In genomic region chrX:161162314-161163068, GRCm38 (mm10) we compare ENCODE assay signal across 9 mouse cellular contexts. TPM values are rescaled to one million over a fixed set of nuclear protein-coding genes. Genes with fewer than 3 reads are reported as not detected.
DNase-seq lines count a peak whose midpoint lies in the region; ATAC-seq lines count a peak whose summit lies in the region.
"Had no signal": no experiment of that assay in that cellular context is flagged by ENCODE, and none has a peak within 500 bp of the region (broad histone marks: within the 10 kb centered on the region; RNA-seq: fewer than 3 reads in every experiment).

No protein-coding gene starts in this region.

- no peaks in the 10 kb centered on the region for H3K36me3 ChIP-seq in intestine, embryonic 15.5 days

- 21% methylated on average over 22 of the region's 22 CpGs for WGBS in intestine, embryonic 15.5 days

- H3K4me2 ChIP-seq in intestine, embryonic 15.5 days (replicated peaks), result peak overlapping the region; percentile 64

- H3K4me1 ChIP-seq in intestine, embryonic 15.5 days (replicated peaks), result no peaks in the 10 kb centered on the region

- no peaks in the 10 kb centered on the region for H3K27me3 ChIP-seq in intestine, embryonic 15.5 days (replicated peaks)

- H3K27ac ChIP-seq in intestine, embryonic 15.5 days, result no peak overlapping the region

- DNase-seq in adrenal gland, adult 8-10 months, result peak; percentile 25
- peak; percentile 70 for DNase-seq in embryo, embryonic 11 days
- DNase-seq in gastrocnemius, postnatal 25 days, result peak; percentile 31
- peak; percentile 36 to 44 for DNase-seq in left cerebral cortex, postnatal 14 days (ENCODE audit: low spot score in 2 of 2)
- DNase-seq in right cerebral cortex, postnatal 4 days, result peak; percentile 53

- H3K9ac ChIP-seq in intestine, embryonic 15.5 days, result peak overlapping the region; percentile 44

- intact Hi-C loops in left cerebral cortex, postnatal 14 days (cut with DNase I), result no loop called here

- ATAC-seq in intestine, embryonic 15.5 days, result peak; percentile 97
- peak; percentile 99 for ATAC-seq in megakaryocyte progenitor cell, adult 5-6 weeks (replicated peaks; ENCODE audit: poor library complexity)
- ATAC-seq in inflammation-experienced regulatory T-cells, adult 6 months, result no peak

- H3K4me3 ChIP-seq in intestine, embryonic 15.5 days (replicated peaks), result peak overlapping the region; percentile 50

- no peaks in the 10 kb centered on the region for H3K9me3 ChIP-seq in intestine, embryonic 15.5 days

RNA-seq across cellular contexts. Expression of gene Scml2, which starts 45.5 kb away (rescaled TPM):
- under 1 TPM; 0.38 to 0.75 (median 0.60) TPM for total RNA-seq in adrenal gland, adult 8-10 months (2022)
- total RNA-seq in gastrocnemius, postnatal 25 days (2021), result under 1 TPM; 0.24 to 0.26 TPM
- 2.1 and 2.6 TPM in 2 replicates for polyA plus RNA-seq in intestine, embryonic 15.5 days (2015; fragmentation: Nextera tagmentation; extraction: Ambion mirVana)
- 1 to 10 TPM in 1 of 2 experiments, under 1 TPM in 1; 0.66 to 1.2 TPM for total RNA-seq in left cerebral cortex, postnatal 14 days (2021)
- total RNA-seq in megakaryocyte progenitor cell, adult 5-6 weeks (2015), result 3.7 and 5.6 TPM in 2 replicates
- 2.8 and 3.4 TPM in 2 replicates for total RNA-seq in megakaryocyte progenitor cell, adult 5-6 weeks (2017)
- polyA plus RNA-seq in inflammation-experienced regulatory T-cells, adult 6 months (2017; shearing (Covaris generic)), result not detected
- total RNA-seq: neutrophil, adult 5-6 weeks had no signal
